Mouse (Mus musculus) hindbrain, embryonic 16.5 days (tissue): ENCODE measurements around the gene Zfp239. TPM values are rescaled to one million over a fixed set of nuclear protein-coding genes. Genes with fewer than 3 reads are reported as not detected.

Source experiments
- ATAC-seq: fragments of 200-750 bp; cut with Nextera tagmentation; 2 replicates; pipeline ENCODE4 v1.8.0; 2017; ENCODE audit warnings: moderate TSS enrichment, moderate library complexity
- H3K27ac ChIP-seq: fragments of 300-500 bp; sonication (generic); 2 replicates; pipeline ENCODE4 v1.5.1; 2014; ENCODE audit warnings: low read depth, mild to moderate bottlenecking, control low read depth, low read length, moderate library complexity
- H3K27me3 ChIP-seq: fragments of 300-500 bp; sonication (generic); replicated peaks from 2 replicates; pipeline ENCODE4 v1.6.1; 2014; ENCODE audit warnings: low read length; ENCODE audit not compliant: control insufficient read depth, insufficient read depth
- H3K36me3 ChIP-seq: fragments of 300-500 bp; sonication (generic); 2 replicates; pipeline ENCODE4 v1.6.1; 2014; ENCODE audit warnings: mild to moderate bottlenecking, low read length, moderate library complexity, mixed read lengths; ENCODE audit not compliant: control insufficient read depth, insufficient read depth
- H3K4me1 ChIP-seq: fragments of 300-500 bp; sonication (generic); 2 replicates; pipeline ENCODE4 v1.6.1; 2014; ENCODE audit warnings: low read depth, low read length; ENCODE audit not compliant: control insufficient read depth, insufficient read depth
- H3K4me2 ChIP-seq: fragments of 300-500 bp; sonication (generic); 2 replicates; pipeline ENCODE4 v1.6.1; 2014; ENCODE audit warnings: mild to moderate bottlenecking, low read length, control low read depth, moderate library complexity
- H3K4me3 ChIP-seq: fragments of 300-500 bp; sonication (generic); 2 replicates; pipeline ENCODE4 v1.5.1; 2014; ENCODE audit warnings: mild to moderate bottlenecking, low read length, control low read depth, moderate library complexity
- H3K9ac ChIP-seq: fragments of 300-500 bp; sonication (generic); 2 replicates; pipeline ENCODE4 v1.6.1; 2014; ENCODE audit warnings: low read depth, mild to moderate bottlenecking, control low read depth, low read length, moderate library complexity
- H3K9me3 ChIP-seq: fragments of 300-500 bp; sonication (generic); 2 replicates; pipeline ENCODE4 v1.6.1; 2014; ENCODE audit warnings: mild to moderate bottlenecking, low read length, moderate library complexity; ENCODE audit not compliant: control insufficient read depth
- WGBS: fragments of 180-500 bp; shearing (Covaris S2); extraction: QIAGEN DNeasy Blood & Tissue Kit; methylation state at CpG from one replicate; pipeline ENCODE4 v1.1.7; 2014; 5-methylcytosine and 5-hydroxymethylcytosine counted together
- polyA plus RNA-seq: library from polyadenylated mRNA; unstranded; fragments of >200 nt; fragmentation: Nextera tagmentation; extraction: Ambion mirVana; gene quantifications from 2 replicates; pipeline ENCODE4 v1.2.1, GENCODE M21; 2015

Gene Zfp239
- polyA plus RNA-seq, 1 experiment from 2014 or later, result 18.3 TPM

DNA sequence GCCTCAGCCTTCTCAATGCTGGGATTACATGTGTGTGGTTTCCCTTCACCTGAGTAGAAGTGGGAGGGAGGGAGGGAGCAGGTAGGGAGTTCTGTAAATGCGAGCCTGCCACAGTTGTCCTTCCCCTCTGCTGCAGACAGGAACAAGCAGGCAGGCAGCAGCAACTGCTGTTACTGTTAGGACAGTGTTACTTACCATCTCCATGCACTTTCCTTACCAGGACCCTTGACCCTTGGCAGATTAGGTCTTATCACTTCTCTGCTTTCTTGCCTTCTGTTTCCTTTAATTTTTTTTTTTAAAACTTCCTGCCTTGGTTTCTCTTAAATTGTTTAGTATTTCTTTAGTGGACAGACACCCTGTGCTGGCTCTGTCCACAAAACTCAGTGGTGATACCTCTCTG lies 26.1 kb downstream of the Zfp239 start:
- no peak overlapping the region for H3K4me2 ChIP-seq

GRCm38 (mm10) chr6:117888642-117889096 lies 26.8 kb downstream of the Zfp239 start:
- H3K9me3 ChIP-seq, result no peaks in the 10 kb centered on the region
- no peaks in the 10 kb centered on the region for H3K4me1 ChIP-seq
- no peaks in the 10 kb centered on the region for H3K27me3 ChIP-seq
- H3K9ac ChIP-seq, result no peak overlapping the region
- no peak overlapping the region for H3K27ac ChIP-seq
- no peak overlapping the region for H3K4me2 ChIP-seq
- WGBS, result 73% methylated on average over 2 of the region's 2 CpGs
- ATAC-seq, result no peak
- H3K36me3 ChIP-seq, result no peaks in the 10 kb centered on the region
- no peak overlapping the region for H3K4me3 ChIP-seq

More for the DNA sequence above, 26.1 kb downstream of the Zfp239 start:
- 50% methylated on average over 1 of the region's 1 CpGs for WGBS
- no peak overlapping the region for H3K9ac ChIP-seq
- no peaks in the 10 kb centered on the region for H3K36me3 ChIP-seq
- H3K27ac ChIP-seq, result no peak overlapping the region
- no peak for ATAC-seq
- H3K27me3 ChIP-seq, result no peaks in the 10 kb centered on the region
- H3K4me3 ChIP-seq, result no peak overlapping the region
- no peaks in the 10 kb centered on the region for H3K9me3 ChIP-seq
- no peaks in the 10 kb centered on the region for H3K4me1 ChIP-seq

DNA sequence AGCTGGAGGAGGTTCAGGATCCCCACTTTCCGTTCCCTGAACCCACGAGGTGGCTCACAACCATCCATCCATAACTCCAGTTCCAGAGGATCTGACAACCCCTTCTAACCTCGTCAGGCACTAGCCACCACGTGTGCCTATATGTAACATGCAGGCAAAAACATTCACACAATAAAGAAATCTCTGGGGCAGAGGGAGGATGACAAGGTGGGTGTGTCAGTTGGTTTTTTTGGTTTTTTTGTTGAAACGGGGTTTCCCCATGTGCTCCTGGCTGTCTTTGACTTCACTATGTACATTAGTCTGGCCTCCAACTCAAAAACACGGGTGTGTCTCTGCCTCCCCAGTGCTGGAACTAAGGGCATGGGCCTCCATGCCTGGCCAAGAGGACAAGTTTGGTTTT lies 28.4 kb downstream of the Zfp239 start:
- H3K4me2 ChIP-seq, result no peak overlapping the region
- H3K36me3 ChIP-seq, result no peaks in the 10 kb centered on the region
- no peaks in the 10 kb centered on the region for H3K27me3 ChIP-seq
- no peak for ATAC-seq
- WGBS, result 84% methylated on average over 6 of the region's 6 CpGs
- H3K9ac ChIP-seq, result no peak overlapping the region
- no peak overlapping the region for H3K4me3 ChIP-seq
- H3K9me3 ChIP-seq, result no peaks in the 10 kb centered on the region
- H3K4me1 ChIP-seq, result no peaks in the 10 kb centered on the region
- no peak overlapping the region for H3K27ac ChIP-seq

DNA sequence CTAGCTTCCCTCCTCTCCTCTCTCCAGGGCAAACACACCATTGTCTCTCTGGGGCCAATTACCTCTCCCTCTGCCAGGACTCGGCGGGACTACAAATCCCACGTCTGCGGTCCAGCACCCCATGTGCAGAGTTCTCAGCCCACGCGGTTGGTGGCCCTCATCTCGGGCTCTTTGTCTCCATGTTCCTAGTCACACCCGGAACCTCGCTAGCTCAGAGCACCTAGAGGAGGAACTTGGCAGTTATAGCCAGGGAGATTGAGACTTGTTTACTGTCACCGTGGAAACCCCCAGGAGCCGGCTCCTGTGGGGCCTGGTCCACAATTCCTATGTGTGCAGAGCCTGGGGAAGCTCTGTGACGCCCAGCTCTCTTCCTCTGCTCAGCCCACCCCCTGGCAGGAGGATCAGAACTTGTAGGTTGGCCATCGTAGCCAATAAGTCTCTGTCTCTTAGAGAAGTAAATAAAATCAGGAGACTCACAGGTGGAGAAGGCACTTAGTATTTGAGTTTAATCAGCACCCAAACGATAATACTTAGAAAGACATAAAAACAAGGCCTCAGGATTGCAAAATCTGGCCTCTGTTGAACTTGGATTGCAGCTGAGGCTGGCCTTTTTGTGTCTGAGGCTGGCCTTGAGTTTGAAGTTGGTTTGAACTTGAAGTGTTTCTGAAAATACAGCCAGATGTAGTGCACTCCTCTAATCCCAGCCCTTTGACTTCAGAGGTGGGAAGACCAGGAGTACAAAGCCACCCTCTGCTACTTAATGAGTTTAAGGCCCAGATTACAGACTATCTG lies 29.7 kb downstream of the Zfp239 start:
- no peaks in the 10 kb centered on the region for H3K4me1 ChIP-seq
- H3K4me2 ChIP-seq, result no peak overlapping the region
- ATAC-seq, result no peak
- H3K4me3 ChIP-seq, result no peak overlapping the region
- no peak overlapping the region for H3K27ac ChIP-seq
- H3K27me3 ChIP-seq, result no peaks in the 10 kb centered on the region
- no peaks in the 10 kb centered on the region for H3K9me3 ChIP-seq
- 60% methylated on average over 14 of the region's 14 CpGs for WGBS
- no peaks in the 10 kb centered on the region for H3K36me3 ChIP-seq
- H3K9ac ChIP-seq, result no peak overlapping the region

DNA sequence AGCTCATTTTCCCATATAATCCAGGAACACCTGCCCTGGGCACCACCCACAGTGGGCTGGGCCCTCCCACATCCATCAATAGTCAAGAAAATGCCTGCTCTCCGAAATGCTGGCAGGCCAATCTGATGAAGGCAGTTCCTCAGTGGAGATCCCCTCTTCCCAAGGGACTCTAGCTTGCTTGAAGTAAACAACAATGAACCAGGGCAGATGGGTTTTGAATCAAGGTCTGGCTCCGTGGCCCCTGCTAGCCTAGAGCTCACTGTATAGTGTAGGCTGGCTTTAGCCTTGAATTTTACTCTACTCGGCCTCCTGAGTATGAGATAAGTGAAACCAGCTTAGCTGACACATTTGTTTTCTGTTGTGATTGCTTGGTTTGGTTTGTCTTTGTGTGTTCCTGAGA lies 30.5 kb downstream of the Zfp239 start:
- no peak overlapping the region for H3K9ac ChIP-seq
- H3K36me3 ChIP-seq, result no peaks in the 10 kb centered on the region
- no peak for ATAC-seq
- no peaks in the 10 kb centered on the region for H3K9me3 ChIP-seq
- H3K4me2 ChIP-seq, result no peak overlapping the region
- H3K4me1 ChIP-seq, result no peaks in the 10 kb centered on the region
- H3K4me3 ChIP-seq, result no peak overlapping the region
- no peak overlapping the region for H3K27ac ChIP-seq
- 68% methylated on average over 3 of the region's 3 CpGs for WGBS
- no peaks in the 10 kb centered on the region for H3K27me3 ChIP-seq

DNA sequence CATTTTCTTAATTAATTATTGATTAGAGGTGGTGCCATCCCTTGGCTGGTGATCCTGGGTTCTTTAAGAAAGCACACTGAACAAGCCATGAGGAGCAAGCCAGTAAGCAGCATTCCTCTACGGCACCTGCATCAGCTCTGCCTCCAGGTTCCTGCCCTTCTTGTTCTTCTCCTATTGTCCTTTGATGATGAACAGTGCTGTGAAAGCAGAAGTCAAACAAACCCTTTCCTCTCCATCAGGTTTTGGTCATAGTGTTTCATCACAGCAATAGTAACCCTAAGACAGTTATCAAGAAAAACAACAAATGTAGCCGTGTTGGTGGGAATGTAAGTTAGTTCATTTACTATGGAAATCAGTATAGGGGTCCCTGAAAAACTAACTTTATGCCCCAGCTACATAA lies 31.5 kb downstream of the Zfp239 start:
- H3K27ac ChIP-seq, result no peak overlapping the region
- H3K36me3 ChIP-seq, result no peaks in the 10 kb centered on the region
- WGBS, result 94% methylated on average over 2 of the region's 2 CpGs
- H3K9ac ChIP-seq, result no peak overlapping the region
- H3K4me1 ChIP-seq, result no peaks in the 10 kb centered on the region
- ATAC-seq, result no peak
- no peaks in the 10 kb centered on the region for H3K27me3 ChIP-seq
- no peak overlapping the region for H3K4me2 ChIP-seq
- H3K9me3 ChIP-seq, result no peaks in the 10 kb centered on the region
- no peak overlapping the region for H3K4me3 ChIP-seq

GRCm38 (mm10) chr6:117897800-117898199 lies 35.9 kb downstream of the Zfp239 start:
- Histone ChIP-seq H3K4me1 (no peaks in the 10 kb centered on the region), H3K4me2 (no peak overlapping the region), H3K9ac (no peak overlapping the region), H3K27ac (no peak overlapping the region), H3K27me3 (no peaks in the 10 kb centered on the region), H3K36me3 (no peaks in the 10 kb centered on the region), H3K4me3 (no peak overlapping the region), H3K9me3 (no peaks in the 10 kb centered on the region)
- 88% methylated on average over 5 of the region's 5 CpGs for WGBS
- ATAC-seq, result no peak

GRCm38 (mm10) chr6:117900126-117901080 lies 38.5 kb downstream of the Zfp239 start, which contains the start of gene Hnrnpf:
Hnrnpf (plus strand) TSS chr6:117900324.
- Histone ChIP-seq H3K4me1 (peaks cover 2% of the 10 kb centered on the region), H3K9me3 (no peaks in the 10 kb centered on the region), H3K4me3 (no peak within 1 kb of the TSS), H3K27ac (no peak within 1 kb of the TSS), H3K36me3 (no peaks in the 10 kb centered on the region), H3K27me3 (no peaks in the 10 kb centered on the region), H3K4me2 (no peak within 1 kb of the TSS), H3K9ac (no peak within 1 kb of the TSS)
- no peak for ATAC-seq
- WGBS, result 87% methylated on average over 17 of the region's 17 CpGs
